Mouse (Mus musculus) hindbrain, postnatal 0 days (tissue): ENCODE results near the gene Tlx1. TPM values are rescaled to one million over a fixed set of nuclear protein-coding genes. Genes with fewer than 3 reads are reported as not detected.
A peak's percentile ranks its signal among the peaks of the same experiment; 100 is the strongest.

ENCODE experiments used
- ATAC-seq: fragments of 200-750 bp; cut with Nextera tagmentation; 2 replicates; pipeline ENCODE4 v1.8.0; 2017; ENCODE audit warnings: mild to moderate bottlenecking, moderate TSS enrichment, moderate library complexity
- DNase-seq: peaks from one replicate; pipeline ENCODE4 v3.0.0-alpha.2; 2015; ENCODE audit warnings: low spot score
- H3K27ac ChIP-seq: fragments of 300-500 bp; sonication (generic); 2 replicates; pipeline ENCODE4 v1.5.1; 2014; ENCODE audit warnings: mild to moderate bottlenecking
- H3K27me3 ChIP-seq: fragments of 300-500 bp; sonication (generic); 2 replicates; pipeline ENCODE4 v1.6.1; 2014; ENCODE audit warnings: low read length, mixed read lengths; ENCODE audit not compliant: insufficient read depth
- H3K36me3 ChIP-seq: fragments of 300-500 bp; sonication (generic); 2 replicates; pipeline ENCODE4 v1.6.1; 2014; ENCODE audit warnings: low read length, mixed read lengths; ENCODE audit not compliant: insufficient read depth
- H3K4me1 ChIP-seq: fragments of 300-500 bp; sonication (generic); 2 replicates; pipeline ENCODE4 v1.6.1; 2014; ENCODE audit warnings: antibody characterized with exemption, low read length, mixed read lengths; ENCODE audit not compliant: insufficient read depth
- H3K4me2 ChIP-seq: fragments of 300-500 bp; sonication (generic); 2 replicates; pipeline ENCODE4 v1.6.1; 2014; ENCODE audit warnings: low read depth, mild to moderate bottlenecking, low read length, moderate library complexity, mixed read lengths
- H3K4me3 ChIP-seq: fragments of 300-500 bp; sonication (generic); 2 replicates; pipeline ENCODE4 v1.5.1; 2014; ENCODE audit warnings: low read length
- H3K9ac ChIP-seq: fragments of 300-500 bp; sonication (generic); replicated peaks from 2 replicates; pipeline ENCODE4 v1.6.1; 2014; ENCODE audit warnings: mild to moderate bottlenecking, low read length, moderate library complexity, mixed read lengths
- H3K9me3 ChIP-seq: fragments of 300-500 bp; sonication (generic); 2 replicates; pipeline ENCODE4 v1.6.1; 2016; ENCODE audit warnings: low read length, mixed read lengths
- CTCF ChIP-seq: IDR thresholded peaks from 2 replicates; pipeline ENCODE4 v1.5.1; 2016; ENCODE audit warnings: antibody characterized with exemption, control low read depth, low read depth
- WGBS: fragments of 180-500 bp; shearing (Covaris S2); extraction: QIAGEN DNeasy Blood & Tissue Kit; methylation state at CpG from one replicate; pipeline ENCODE4 v1.1.7; 2014; 5-methylcytosine and 5-hydroxymethylcytosine counted together
- polyA plus RNA-seq: library from polyadenylated mRNA; unstranded; fragments of >200 nt; fragmentation: Nextera tagmentation; extraction: Ambion mirVana; gene quantifications from 2 replicates; pipeline ENCODE4 v1.2.1, GENCODE M21; 2015
- total RNA-seq: library from RNA; depleted of rRNA; stranded (reverse); fragments of >200 nt; gene quantifications from 2 replicates; pipeline ENCODE4 v1.2.3, GENCODE M21; 2014; rRNA removed

The Tlx1 gene
- 0.61 and 1.2 TPM in 2 replicates for total RNA-seq
- polyA plus RNA-seq, result 0.61 and 0.93 TPM in 2 replicates

DNA sequence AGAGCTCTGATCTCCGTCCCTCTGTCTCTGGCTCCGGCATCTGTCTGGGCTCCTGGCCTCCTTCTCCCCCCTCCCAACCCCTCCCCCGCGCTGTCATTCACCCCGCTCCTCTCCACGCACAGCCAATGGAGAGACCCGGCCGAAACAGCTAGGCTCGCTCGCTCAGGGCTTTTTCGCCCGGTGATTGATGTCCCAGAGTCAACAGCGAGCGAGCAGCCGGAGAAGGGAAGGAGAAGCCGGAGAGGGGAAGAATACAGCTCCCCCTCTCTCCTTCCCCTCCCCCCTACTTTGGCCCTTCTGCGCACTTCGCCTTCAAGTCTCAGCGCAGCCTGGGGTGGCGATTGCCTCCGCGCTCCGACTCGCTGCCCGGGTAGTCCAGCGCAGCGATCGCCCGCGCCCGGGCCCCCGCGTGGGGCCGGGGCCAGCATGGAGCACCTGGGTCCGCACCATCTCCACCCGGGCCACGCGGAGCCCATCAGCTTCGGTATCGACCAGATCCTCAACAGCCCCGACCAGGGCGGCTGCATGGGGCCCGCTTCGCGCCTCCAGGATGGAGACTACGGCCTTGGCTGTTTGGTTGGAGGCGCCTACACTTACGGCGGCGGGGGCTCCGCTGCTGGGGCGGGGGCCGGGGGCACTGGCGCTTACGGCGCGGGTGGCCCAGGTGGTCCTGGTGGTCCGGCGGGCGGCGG is at the start of gene Tlx1:
Tlx1 (plus strand) TSS at position 191 of the 692 bp plus-strand sequence.
- Histone ChIP-seq H3K9me3 (no peaks in the 10 kb centered on the region), H3K4me3 (peak within 1 kb of the TSS; percentile 21), H3K4me1 (peaks cover 4% of the 10 kb centered on the region; the same call in 1 of the 2 replicates), H3K4me2 (peak within 1 kb of the TSS; percentile 46), H3K27me3 (peaks cover 89% of the 10 kb centered on the region), H3K27ac (no peak within 1 kb of the TSS), H3K36me3 (no peaks in the 10 kb centered on the region), H3K9ac (no peak within 1 kb of the TSS)
- DNase-seq, result no peak
- TF ChIP-seq CTCF, result no peak
- no peak; the same call in 1 of the 2 replicates for ATAC-seq
- WGBS, result under 1% methylated on average over 60 of the region's 61 CpGs

DNA sequence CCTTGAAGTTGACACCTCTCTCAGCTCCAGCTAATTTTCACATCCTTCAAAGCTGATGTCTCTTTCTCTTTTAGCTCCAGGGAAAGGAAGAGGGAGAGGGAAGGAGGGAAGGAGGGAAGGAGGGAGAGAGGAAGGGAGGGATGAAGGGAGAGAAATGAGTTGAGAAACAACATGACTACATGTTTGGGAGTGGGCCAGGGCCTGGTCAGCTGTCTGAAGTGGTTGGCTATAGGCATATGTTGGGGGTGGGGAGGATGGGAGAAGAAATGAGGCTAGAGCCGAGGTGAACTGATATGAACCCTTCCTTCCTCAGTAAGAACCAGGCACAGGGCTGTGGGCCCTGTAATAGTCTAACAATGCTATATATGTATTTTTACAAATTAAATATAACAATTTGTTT is 44.9 kb upstream of the Tlx1 start:
- no peak for TF ChIP-seq CTCF
- H3K4me1 ChIP-seq, result no peaks in the 10 kb centered on the region
- H3K9ac ChIP-seq, result no peak overlapping the region
- DNase-seq (no peak), ATAC-seq (no peak)
- no peak overlapping the region for H3K4me2 ChIP-seq
- WGBS, result 50% methylated on average over 1 of the region's 1 CpGs
- no peak overlapping the region for H3K4me3 ChIP-seq
- no peaks in the 10 kb centered on the region for H3K9me3 ChIP-seq
- 0 out of 2 replicates have a peak, but pooled peaks cover 3% of the 10 kb centered on the region for H3K27me3 ChIP-seq
- no peaks in the 10 kb centered on the region for H3K36me3 ChIP-seq
- no peak overlapping the region for H3K27ac ChIP-seq

DNA sequence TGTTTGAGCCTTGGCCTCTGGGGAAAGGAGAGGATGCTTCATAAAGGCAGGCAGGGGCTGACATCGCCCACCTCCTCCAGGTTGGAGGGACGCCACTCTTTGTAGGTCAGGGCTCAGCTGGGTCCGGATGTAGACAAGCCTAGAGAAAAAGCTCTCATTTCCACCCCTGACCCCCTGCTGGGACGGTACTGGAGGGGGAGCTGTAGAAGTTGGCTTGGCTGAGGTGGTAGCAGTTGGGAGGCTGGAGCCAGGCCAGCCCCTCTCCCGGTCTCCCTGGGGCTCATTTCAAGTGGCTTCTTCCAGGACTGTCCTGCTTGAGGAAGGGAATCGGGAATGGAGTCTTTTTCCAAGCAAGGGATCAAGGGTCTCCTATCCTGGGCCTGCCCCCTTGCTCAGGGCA is 43.8 kb upstream of the Tlx1 start:
- ATAC-seq (no peak), DNase-seq (peak; percentile 15)
- WGBS, result 31% methylated on average over 6 of the region's 6 CpGs
- no peak for TF ChIP-seq CTCF
- no peaks in the 10 kb centered on the region for H3K9me3 ChIP-seq
- H3K27me3 ChIP-seq, result 0 out of 2 replicates have a peak, but pooled peaks cover 3% of the 10 kb centered on the region
- no peak overlapping the region for H3K4me3 ChIP-seq
- H3K36me3 ChIP-seq, result no peaks in the 10 kb centered on the region
- H3K4me1 ChIP-seq, result no peaks in the 10 kb centered on the region
- H3K27ac ChIP-seq, result no peak overlapping the region
- H3K4me2 ChIP-seq, result no peak overlapping the region
- H3K9ac ChIP-seq, result no peak overlapping the region

DNA sequence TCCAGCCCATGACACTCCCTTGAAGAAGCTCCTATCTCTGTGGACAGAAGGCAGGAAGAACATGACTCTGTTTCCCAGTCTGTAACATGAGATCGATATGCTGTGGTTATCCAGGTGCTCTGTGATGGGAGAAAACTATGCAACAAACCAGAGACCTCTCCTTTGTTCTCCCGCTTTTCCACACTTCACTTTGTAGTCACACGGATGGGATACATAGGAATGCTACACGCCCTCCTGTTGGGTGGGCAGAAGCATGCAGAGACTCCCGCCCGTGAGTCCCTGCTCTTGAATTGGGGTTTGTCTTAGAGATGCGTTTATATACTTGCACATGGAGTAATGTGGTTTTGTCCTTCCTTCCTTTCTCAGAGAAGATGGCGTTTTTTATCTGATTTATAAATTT is 39.8 kb upstream of the Tlx1 start:
- Histone ChIP-seq H3K4me2 (no peak overlapping the region), H3K27ac (no peak overlapping the region), H3K4me1 (no peaks in the 10 kb centered on the region), H3K9me3 (no peaks in the 10 kb centered on the region), H3K36me3 (no peaks in the 10 kb centered on the region), H3K9ac (no peak overlapping the region), H3K27me3 (no peaks in the 10 kb centered on the region), H3K4me3 (no peak overlapping the region)
- 75% methylated on average over 8 of the region's 8 CpGs for WGBS
- no peak for ATAC-seq
- no peak for DNase-seq
- TF ChIP-seq CTCF, result no peak

- no peaks in the 10 kb centered on the region for H3K27me3 ChIP-seq
- H3K9me3 ChIP-seq, result no peaks in the 10 kb centered on the region
- no peaks in the 10 kb centered on the region for H3K4me1 ChIP-seq
- H3K9ac ChIP-seq, result no peak overlapping the region
- H3K36me3 ChIP-seq, result no peaks in the 10 kb centered on the region
- no peak; the same call in 1 of the 2 replicates for TF ChIP-seq CTCF
- DNase-seq, result no peak
- ATAC-seq, result no peak
- 85% methylated on average over 6 of the region's 6 CpGs for WGBS
- H3K4me3 ChIP-seq, result no peak overlapping the region
- H3K4me2 ChIP-seq, result no peak overlapping the region
- H3K27ac ChIP-seq, result no peak overlapping the region
These were observed 38.0 kb upstream of the Tlx1 start for GRCm38 (mm10) chr19:45112444-45112843.

GRCm38 (mm10) chr19:45113791-45114460 is 36.6 kb upstream of the Tlx1 start:
- TF ChIP-seq CTCF, result no peak
- Histone ChIP-seq H3K27ac (no peak overlapping the region), H3K4me3 (no peak overlapping the region), H3K9ac (no peak overlapping the region), H3K4me2 (no peak overlapping the region), H3K36me3 (no peaks in the 10 kb centered on the region), H3K27me3 (0 out of 2 replicates have a peak, but pooled peaks cover under 1% of the 10 kb centered on the region), H3K9me3 (no peaks in the 10 kb centered on the region), H3K4me1 (no peaks in the 10 kb centered on the region)
- WGBS, result 4% methylated on average over 18 of the region's 18 CpGs
- ATAC-seq (no peak), DNase-seq (no peak)

DNA sequence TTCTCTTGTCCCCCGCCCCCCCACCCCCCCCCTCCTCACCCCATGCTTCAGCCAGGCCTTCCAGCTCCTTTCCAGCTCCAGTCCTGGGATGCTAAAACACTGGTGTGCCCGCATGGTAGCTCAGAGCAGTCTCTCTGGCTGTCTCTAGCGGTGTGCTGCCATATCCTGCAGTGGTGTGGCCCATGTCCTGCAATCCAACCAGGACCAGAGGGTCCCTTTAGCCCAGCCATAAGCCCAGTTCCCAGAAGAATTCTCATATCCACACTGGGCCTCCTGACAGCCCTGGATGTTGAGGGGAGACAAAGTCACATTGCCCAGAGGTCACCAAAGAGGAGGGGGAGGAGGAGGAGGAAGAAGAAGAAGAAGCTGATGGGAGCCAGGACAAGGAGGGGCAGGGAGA is 35.7 kb upstream of the Tlx1 start:
- H3K27me3 ChIP-seq, result 0 out of 2 replicates have a peak, but pooled peaks cover 2% of the 10 kb centered on the region
- no peak overlapping the region for H3K4me2 ChIP-seq
- no peaks in the 10 kb centered on the region for H3K4me1 ChIP-seq
- no peak overlapping the region for H3K27ac ChIP-seq
- 57% methylated on average over 2 of the region's 3 CpGs for WGBS
- H3K36me3 ChIP-seq, result no peaks in the 10 kb centered on the region
- H3K9me3 ChIP-seq, result no peaks in the 10 kb centered on the region
- ATAC-seq, result no peak
- no peak overlapping the region for H3K9ac ChIP-seq
- no peak for TF ChIP-seq CTCF
- DNase-seq, result no peak
- H3K4me3 ChIP-seq, result no peak overlapping the region
